Mouse (Mus musculus) spleen, embryonic (tissue): ENCODE data around the gene Rab40c.

Experiments used
- CTCF ChIA-PET: fragments of 350-600 bp; sonication (Branson Sonifier 250); formaldehyde crosslinking; loops from one replicate; lab custom pipeline; 2022; lab: Charles Lee

Rab40c gene

GRCm38 (mm10) chr17:25903061-25903460, 16.5 kb downstream of the Rab40c start:
- CTCF ChIA-PET: no interaction called here

GRCm38 (mm10) chr17:25900193-25900592, 19.3 kb downstream of the Rab40c start:
- CTCF ChIA-PET: interaction anchor here (1.2 kb wide), 1 partner anchor 11 kb away, joined by 4 read pairs; no protein-coding TSS in a partner anchor

GRCm38 (mm10) chr17:25895891-25896290, 23.6 kb downstream of the Rab40c start:
- CTCF ChIA-PET: interaction anchor here (0.6 to 1.1 kb wide), 3 partner anchors 10 to 227 kb away, joined by 3 to 9 read pairs (median 4); partner anchors contain the start of gene Mrpl28

GRCm38 (mm10) chr17:25895415-25895814, 24.1 kb downstream of the Rab40c start:
- CTCF ChIA-PET: interaction anchor here (0.6 to 1.1 kb wide), 2 partner anchors 25 to 228 kb away, joined by 4 to 9 read pairs; partner anchors contain the start of gene Mrpl28

- CTCF ChIA-PET: interaction anchor here (0.6 to 1.5 kb wide), 3 partner anchors 117 to 883 kb away, joined by 3 to 4 read pairs (median 3); no protein-coding TSS in a partner anchor
These were observed 25.4 kb downstream of the Rab40c start for GRCm38 (mm10) chr17:25893975-25894617.

- CTCF ChIA-PET: no interaction called here
These were observed 30.7 kb downstream of the Rab40c start for GRCm38 (mm10) chr17:25888837-25889236.

- CTCF ChIA-PET: no interaction called here
These were observed 32.1 kb downstream of the Rab40c start for GRCm38 (mm10) chr17:25887467-25887866.

- CTCF ChIA-PET: interaction anchor here (0.6 kb wide), 2 partner anchors 252 to 1458 kb away, joined by 3 to 12 read pairs; partner anchors contain the start of gene Axin1
These were observed 32.7 kb downstream of the Rab40c start for GRCm38 (mm10) chr17:25886806-25887205.

GRCm38 (mm10) chr17:25885636-25886035, 33.9 kb downstream of the Rab40c start:
- CTCF ChIA-PET: no interaction called here

GRCm38 (mm10) chr17:25883824-25884223, 35.7 kb downstream of the Rab40c start:
- CTCF ChIA-PET: interaction anchor here (0.5 kb wide), 1 partner anchor 129 kb away, joined by 3 read pairs; no protein-coding TSS in a partner anchor

- CTCF ChIA-PET: interaction anchor here (0.5 kb wide), 1 partner anchor 130 kb away, joined by 3 read pairs; no protein-coding TSS in a partner anchor
These were observed 36.3 kb downstream of the Rab40c start for GRCm38 (mm10) chr17:25883268-25883667.

DNA sequence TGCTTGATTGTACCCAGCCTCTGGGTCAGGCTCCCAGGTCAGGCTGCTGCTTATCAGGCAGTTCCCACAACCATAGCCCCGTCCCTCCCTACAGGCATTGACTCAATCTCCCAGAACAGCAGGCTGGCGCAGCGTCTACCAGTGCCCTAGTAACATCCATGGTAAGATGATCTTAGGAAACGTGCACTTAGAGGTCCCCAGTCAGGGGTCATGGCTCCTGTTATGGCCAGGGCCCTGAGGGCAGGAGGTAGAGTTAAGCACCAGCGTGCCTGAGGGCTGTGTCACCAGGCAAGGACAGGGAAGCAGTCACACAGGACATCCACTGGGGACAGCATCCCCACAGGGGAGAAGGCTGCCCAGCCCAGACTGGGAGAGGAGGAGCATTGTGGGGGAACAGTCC, 37.2 kb downstream of the Rab40c start:
- CTCF ChIA-PET: no interaction called here

- CTCF ChIA-PET: no interaction called here
These were observed 37.8 kb downstream of the Rab40c start for GRCm38 (mm10) chr17:25881691-25882090.

DNA sequence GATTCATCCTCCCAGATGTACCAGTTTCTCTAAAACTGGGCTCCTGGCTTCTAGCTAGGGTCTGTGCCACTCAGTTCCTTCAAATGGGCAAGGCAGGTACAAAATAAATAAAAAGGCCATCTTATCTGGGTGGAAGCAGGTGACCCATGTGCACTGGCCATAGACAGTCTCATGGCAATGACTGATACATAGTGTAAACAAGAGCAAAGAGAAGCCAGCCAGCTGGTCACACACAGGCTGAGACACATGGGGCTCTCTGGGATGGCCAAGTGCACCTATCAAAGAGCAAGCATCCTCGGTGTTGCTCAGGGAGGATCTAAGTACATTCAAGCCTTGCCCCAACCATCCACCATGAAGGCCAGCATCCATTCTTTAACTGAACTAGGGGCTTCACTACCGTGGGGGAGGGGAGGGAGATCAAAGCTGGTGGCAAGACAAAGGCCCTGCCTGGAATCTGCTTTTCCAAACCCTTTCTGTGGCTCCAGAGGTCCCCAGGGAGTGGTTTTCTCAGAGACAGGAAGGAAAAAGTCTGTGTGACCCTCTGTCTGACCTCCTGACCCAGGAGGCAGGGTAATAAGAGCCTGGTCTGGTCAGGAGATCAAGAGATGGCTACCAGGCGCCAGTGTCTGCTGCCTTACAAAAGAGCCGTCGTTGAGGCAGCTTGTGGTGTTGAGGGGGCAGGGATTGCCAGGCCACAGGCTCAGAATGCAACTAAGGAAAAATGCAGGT, 38.5 kb downstream of the Rab40c start:
- CTCF ChIA-PET: no interaction called here

- CTCF ChIA-PET: no interaction called here
These were observed 39.2 kb downstream of the Rab40c start, which contains the start of gene Wfikkn1 for GRCm38 (mm10) chr17:25880196-25880910. Gene Wfikkn1, minus strand, starts transcription at chr17:25880858.

DNA sequence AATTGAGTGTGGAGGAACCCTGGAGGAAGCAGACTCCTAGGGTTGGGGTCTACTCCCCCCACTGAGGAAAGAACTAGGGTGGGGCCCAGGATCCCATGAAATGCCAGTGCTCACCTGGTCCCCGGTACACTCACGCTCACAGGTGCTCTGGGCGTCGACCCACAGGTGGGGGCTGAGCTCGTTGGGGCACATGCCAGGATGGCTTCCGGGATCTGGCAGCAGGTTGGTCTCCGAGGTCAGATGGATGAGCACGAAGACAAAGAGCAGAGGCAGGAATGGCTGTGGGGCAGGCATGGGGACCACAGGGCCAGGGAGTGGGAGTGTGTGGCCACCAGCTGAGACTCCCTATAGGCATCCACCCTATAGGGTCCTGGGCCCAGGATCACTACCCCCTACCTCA, 39.8 kb downstream of the Rab40c start:
- CTCF ChIA-PET: no interaction called here

GRCm38 (mm10) chr17:25879261-25879660, 40.3 kb downstream of the Rab40c start:
- CTCF ChIA-PET: interaction anchor here (0.6 kb wide), 1 partner anchor 158 kb away, joined by 4 read pairs; no protein-coding TSS in a partner anchor

DNA sequence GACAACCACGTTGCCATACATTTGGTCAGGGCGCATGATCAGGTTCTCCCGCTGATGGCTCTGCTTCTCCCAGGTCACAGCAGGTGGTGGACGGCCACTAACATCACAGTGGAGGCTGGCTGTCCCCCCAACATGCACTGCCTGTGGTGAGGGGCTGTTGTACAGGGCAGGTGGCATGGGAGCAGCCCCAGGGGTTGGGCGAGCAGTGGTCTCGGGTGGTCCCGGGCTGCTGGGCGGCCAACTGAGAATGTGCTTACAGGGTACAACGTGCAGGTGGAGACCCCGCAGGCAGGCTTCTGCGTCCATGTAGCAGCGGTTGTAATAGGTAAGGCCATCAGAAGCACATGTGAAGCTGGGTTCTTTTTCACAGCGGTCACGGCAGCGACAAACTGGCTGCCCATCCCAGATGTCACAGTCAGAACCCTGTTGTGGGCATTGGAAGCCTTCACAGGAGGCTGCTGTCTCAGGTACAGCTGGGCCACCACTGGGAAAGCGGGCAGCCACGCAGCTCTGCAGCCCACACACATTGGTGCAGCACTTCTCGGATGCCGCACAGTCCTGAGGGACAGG, 40.8 kb downstream of the Rab40c start:
- CTCF ChIA-PET: interaction anchor here (0.6 kb wide), 1 partner anchor 159 kb away, joined by 4 read pairs; no protein-coding TSS in a partner anchor

DNA sequence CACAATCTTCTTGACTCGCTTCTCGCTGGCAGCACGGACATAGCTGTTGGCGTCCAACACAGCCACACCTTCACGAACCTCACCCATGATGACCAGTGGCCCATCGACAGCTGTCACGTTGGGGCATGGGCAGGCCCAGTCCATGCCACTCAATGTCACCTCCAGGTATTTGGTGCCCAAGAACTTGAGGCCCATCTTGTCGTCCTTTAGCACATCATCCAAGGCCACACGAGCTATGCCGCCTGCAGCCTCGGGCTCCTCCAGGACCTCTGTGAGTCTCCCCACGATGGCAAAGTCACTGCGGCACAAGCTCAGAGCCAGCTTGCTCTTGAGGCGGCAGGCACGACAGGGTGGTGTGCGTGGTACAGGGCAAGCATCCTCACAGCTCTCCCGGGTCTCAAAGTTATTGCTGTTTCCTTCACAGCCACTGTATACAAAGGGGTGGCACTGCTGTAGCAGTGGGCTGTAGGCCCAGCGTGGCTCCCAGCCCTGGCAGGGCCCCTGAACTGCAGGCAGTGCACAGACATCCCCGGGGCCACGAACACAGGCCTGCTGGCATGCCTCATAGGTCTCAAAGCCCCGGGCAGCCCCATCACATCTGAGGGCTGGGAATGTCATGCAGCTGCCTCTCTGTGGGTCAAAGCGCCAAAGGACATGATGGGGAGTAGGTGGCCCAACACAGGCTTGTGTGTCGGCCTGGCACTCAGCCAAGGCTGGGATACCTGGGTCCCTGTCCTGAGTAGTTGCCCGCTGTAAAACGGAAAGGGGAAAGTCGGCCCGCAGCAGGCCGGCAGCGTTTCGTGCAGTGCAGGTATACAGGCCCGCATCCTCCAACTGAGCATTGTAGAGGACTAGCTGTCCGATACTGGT, 41.6 kb downstream of the Rab40c start:
- CTCF ChIA-PET: interaction anchor here (0.5 kb wide), 1 partner anchor 101 kb away, joined by 4 read pairs; no protein-coding TSS in a partner anchor

GRCm38 (mm10) chr17:25877025-25877424, 42.5 kb downstream of the Rab40c start:
- CTCF ChIA-PET: no interaction called here
